Mouse (Mus musculus) megakaryocyte-erythroid progenitor cell, adult 5-6 weeks (primary cell): Measurements from ENCODE around the gene 4933402D24Rik. TPM values are rescaled to one million over a fixed set of nuclear protein-coding genes. Genes with fewer than 3 reads are reported as not detected.

Experiments used
- total RNA-seq, 2 experiments: library from RNA; stranded (forward) in 1 of 2; stranded (reverse) in 1 of 2; fragments of 200-1000, 215-1000 nt in 1 of 2; fragments of >200 nt in 1 of 2; fragmentation: Nextera tagmentation in 1 of 2; gene quantifications; 2 replicates each; pipeline ENCODE4 v1.2.3; 2014 to 2017

4933402D24Rik gene
- total RNA-seq, 2 experiments from 2014 or later, result not detected

Other genes starting within 250 kb of the 4933402D24Rik start
- not detected in 2 replicates for gene Gm39653, start 153.3 kb downstream of the 4933402D24Rik start, total RNA-seq (2014; fragmentation: Nextera tagmentation)
- gene Gm39653, start 153.3 kb downstream of the 4933402D24Rik start, total RNA-seq (2017), result not detected in 2 replicates
- not detected in 2 replicates for gene Dytn, start 82.3 kb downstream of the 4933402D24Rik start, total RNA-seq (2014; fragmentation: Nextera tagmentation)
- not detected in 2 replicates for gene Dytn, start 82.3 kb downstream of the 4933402D24Rik start, total RNA-seq (2017)
- gene Mdh1b, start 38.9 kb downstream of the 4933402D24Rik start, total RNA-seq (2014; fragmentation: Nextera tagmentation), result not detected in 2 replicates
- not detected in 2 replicates for gene Mdh1b, start 38.9 kb downstream of the 4933402D24Rik start, total RNA-seq (2017)
- 70.4 and 83.7 TPM in 2 replicates for gene Fastkd2, start 38.7 kb downstream of the 4933402D24Rik start, total RNA-seq (2014; fragmentation: Nextera tagmentation)
- 34.9 and 50.2 TPM in 2 replicates for gene Fastkd2, start 38.7 kb downstream of the 4933402D24Rik start, total RNA-seq (2017)